Mouse (Mus musculus): ENCODE data around the gene Pip4p1. TPM values are rescaled to one million over a fixed set of nuclear protein-coding genes. Genes with fewer than 3 reads are reported as not detected.
A peak's percentile ranks its signal among the peaks of the same experiment; 100 is the strongest.
"Not testable (repeated sequence)": the region's sequence is repeated elsewhere in the genome, so short reads cannot be mapped to it uniquely, and the experiment has no call there.

The Pip4p1 gene
- polyA plus RNA-seq, 1 experiment = 82.0 TPM

DNA sequence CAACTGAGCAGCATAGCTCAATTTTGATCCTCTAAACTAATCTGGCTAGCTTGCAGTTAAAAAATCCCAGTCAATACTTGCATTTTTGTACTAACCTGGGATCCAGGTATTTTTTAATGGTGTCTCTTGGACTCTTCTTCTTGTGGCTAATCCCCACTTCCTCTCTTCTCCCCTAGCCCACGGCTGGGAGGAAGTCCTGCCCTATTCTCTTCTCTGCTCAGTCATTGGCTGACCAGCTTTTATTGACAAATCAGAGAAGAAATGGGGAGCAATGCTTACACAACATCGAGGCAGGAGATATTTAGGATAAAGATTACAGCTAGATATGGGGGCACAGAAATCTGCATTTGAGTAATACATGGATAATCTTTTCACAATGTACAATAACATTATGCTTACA is 8.3 kb upstream of the Pip4p1 start:
- TF ChIP-seq GATA1 (IDR thresholded peaks at IDR 0.05; ENCODE audit: borderline replicate concordance, low read length) (no peak), FLI1 (IDR thresholded peaks at IDR 0.05; ENCODE audit: low read length) (no peak)
- Histone ChIP-seq H3K4me1 (peaks cover 25% of the 10 kb centered on the region), H3K36me3 (replicated peaks; ENCODE audit: low read length) (no peaks in the 10 kb centered on the region), H3K4me3 (replicated peaks) (peak overlapping the region; percentile 77), H3K27me3 (replicated peaks) (no peaks in the 10 kb centered on the region), H3K9me3 (no peaks in the 10 kb centered on the region)

DNA sequence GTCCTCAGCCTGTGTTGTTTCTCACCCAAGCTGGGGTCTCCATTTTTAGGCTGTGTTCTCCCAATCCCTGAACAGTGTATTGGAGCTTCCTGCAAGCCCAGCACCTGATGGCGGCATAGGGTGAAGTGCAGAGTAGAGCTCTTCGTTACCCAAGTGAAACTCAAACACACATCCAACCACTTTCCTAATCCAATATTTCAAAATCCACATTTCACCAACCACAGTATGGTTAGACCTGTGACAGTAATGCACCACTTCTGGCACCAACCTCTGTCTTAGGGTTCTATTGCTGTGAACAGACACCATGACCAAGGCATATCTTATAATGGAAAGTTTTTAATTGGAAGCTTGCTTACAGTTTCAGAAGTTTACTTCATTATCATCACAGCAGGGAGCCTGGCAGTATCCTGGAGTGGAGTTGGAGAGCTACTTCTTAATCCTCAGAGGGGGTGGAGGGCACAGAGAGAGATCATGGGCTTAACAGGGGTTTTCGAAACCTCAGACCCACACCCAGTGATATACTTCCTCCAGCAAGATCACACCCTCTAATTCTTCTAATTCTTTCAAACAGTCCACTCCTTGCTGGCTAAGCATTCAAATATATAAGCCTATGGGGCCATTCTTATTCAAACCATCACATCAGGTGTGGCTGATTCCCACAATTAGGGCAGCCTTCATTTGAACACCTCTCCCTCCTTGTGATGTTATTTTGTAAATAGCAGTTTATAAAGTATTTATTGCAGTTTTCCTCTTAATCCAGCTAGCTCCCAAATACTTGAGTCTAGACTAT is 7.7 kb upstream of the Pip4p1 start:
- peaks cover 25% of the 10 kb centered on the region for H3K4me1 ChIP-seq
- H3K9me3 ChIP-seq = no peaks in the 10 kb centered on the region
- TF ChIP-seq FLI1 (IDR thresholded peaks at IDR 0.05; ENCODE audit: low read length) (no peak), GATA1 (IDR thresholded peaks at IDR 0.05; ENCODE audit: borderline replicate concordance, low read length) (no peak)
- no peaks in the 10 kb centered on the region for H3K36me3 ChIP-seq (replicated peaks; ENCODE audit: low read length)
- no peaks in the 10 kb centered on the region for H3K27me3 ChIP-seq (replicated peaks)
- H3K4me3 ChIP-seq (replicated peaks) = peak overlapping the region; percentile 77

DNA sequence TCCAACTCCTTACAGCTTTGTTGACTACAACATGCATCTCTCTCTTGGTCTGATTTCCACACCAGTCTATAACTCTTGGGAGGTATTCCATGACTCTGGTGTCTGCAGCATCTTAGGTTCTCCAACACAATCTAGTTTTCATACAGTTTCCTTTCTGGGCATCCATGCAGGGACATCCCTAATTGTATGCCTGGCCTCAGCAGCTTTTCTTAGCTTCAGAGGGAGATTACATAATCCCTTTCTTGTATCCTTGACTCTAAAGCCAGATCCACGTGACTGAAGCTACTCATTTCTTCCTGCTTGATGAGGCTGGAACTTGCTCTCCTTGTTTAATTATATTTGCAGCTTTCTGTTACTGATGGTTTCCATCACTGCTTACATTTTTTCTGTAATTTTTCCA is 6.0 kb upstream of the Pip4p1 start:
- Histone ChIP-seq H3K4me1 (peaks cover 34% of the 10 kb centered on the region), H3K27me3 (replicated peaks) (no peaks in the 10 kb centered on the region), H3K36me3 (replicated peaks; ENCODE audit: low read length) (no peaks in the 10 kb centered on the region), H3K4me3 (replicated peaks) (no peak overlapping the region), H3K9me3 (no peaks in the 10 kb centered on the region)
- TF ChIP-seq GATA1 (IDR thresholded peaks at IDR 0.05; ENCODE audit: borderline replicate concordance, low read length) (no peak), FLI1 (IDR thresholded peaks at IDR 0.05; ENCODE audit: low read length) (no peak)

DNA sequence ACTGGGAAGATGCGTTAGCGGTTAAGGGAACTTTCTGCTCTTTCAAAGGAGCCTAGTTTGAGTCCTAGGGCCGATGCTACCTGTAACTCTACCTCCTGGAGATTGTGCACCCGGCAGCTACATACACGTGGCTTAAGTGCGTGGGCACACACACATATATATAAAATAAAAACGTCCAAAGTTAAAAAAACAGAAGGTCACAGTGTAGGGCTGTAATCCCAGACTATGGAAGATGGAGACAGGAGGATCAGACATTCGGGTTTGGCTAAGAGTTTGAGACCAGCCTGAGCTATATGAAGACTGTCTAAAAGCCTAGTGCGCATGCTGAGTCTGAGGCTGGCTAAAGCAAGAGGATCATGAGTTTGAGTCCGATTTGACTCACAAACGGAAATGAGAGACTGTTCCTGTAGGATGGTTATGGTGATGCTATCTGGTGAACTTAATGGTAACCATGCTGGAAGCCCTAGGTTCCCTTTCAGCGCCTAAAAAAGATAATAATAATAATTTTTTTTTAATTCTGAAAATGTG is 901 bp upstream of the Pip4p1 start:
- Histone ChIP-seq H3K4me1 (peaks cover 46% of the 10 kb centered on the region), H3K36me3 (replicated peaks; ENCODE audit: low read length) (peaks cover 31% of the 10 kb centered on the region), H3K4me3 (replicated peaks) (peak overlapping the region; percentile 98), H3K9me3 (no peaks in the 10 kb centered on the region), H3K27me3 (replicated peaks) (no peaks in the 10 kb centered on the region)
- no peak for TF ChIP-seq GATA1 (IDR thresholded peaks at IDR 0.05; ENCODE audit: borderline replicate concordance, low read length)
- no peak for TF ChIP-seq FLI1 (IDR thresholded peaks at IDR 0.05; ENCODE audit: low read length)

DNA sequence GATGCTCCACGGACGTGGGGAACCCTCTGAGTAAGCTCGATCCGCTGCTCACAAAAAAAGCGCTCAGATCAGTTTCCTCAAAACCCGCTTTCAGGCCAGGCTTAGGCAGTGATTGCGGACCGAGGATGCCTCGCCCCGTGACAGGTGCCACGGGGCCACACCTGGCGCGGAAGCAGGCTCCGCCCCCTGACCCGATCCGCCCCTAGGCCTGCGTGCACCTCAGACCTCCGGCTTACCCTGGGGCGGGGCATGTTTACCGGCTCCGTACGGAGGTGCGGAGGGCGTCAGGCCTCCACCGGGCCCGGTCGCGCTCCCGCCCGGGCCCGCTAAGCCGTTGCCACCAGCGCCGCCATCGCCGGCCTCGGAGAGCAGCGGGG is 291 bp downstream of the Pip4p1 start:
- TF ChIP-seq GATA1 (IDR thresholded peaks at IDR 0.05; ENCODE audit: borderline replicate concordance, low read length) (no peak), FLI1 (IDR thresholded peaks at IDR 0.05; ENCODE audit: low read length) (no peak)
- peaks cover 58% of the 10 kb centered on the region for H3K4me1 ChIP-seq
- H3K4me3 ChIP-seq (replicated peaks) = peak overlapping the region; percentile 98
- H3K9me3 ChIP-seq = no peaks in the 10 kb centered on the region
- H3K36me3 ChIP-seq (replicated peaks; ENCODE audit: low read length) = peaks cover 39% of the 10 kb centered on the region
- H3K27me3 ChIP-seq (replicated peaks) = no peaks in the 10 kb centered on the region

DNA sequence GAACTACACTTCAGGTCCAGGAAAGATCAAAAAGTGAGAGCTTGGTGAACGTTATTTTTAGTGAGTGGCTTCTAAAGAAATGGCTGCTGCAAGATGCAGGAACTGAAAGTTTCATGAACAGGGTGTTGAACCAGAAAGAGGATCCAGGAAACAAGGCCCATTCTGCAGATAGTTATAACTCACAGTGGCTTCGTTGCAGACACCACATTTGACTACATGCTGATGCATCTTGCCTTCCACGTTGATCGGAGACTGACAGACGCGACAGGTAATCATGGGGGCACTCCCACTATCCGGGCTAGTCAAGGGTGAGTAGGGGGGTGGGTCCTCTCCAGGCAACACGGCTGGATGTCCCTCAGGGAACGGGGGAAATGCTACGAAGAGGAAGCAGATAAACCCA is 705 bp downstream of the Pip4p1 start:
- Histone ChIP-seq H3K27me3 (replicated peaks) (no peaks in the 10 kb centered on the region), H3K36me3 (replicated peaks; ENCODE audit: low read length) (peaks cover 39% of the 10 kb centered on the region), H3K4me1 (peaks cover 59% of the 10 kb centered on the region), H3K4me3 (replicated peaks) (peak overlapping the region; percentile 98), H3K9me3 (no peaks in the 10 kb centered on the region)
- no peak for TF ChIP-seq FLI1 (IDR thresholded peaks at IDR 0.05; ENCODE audit: low read length)
- no peak for TF ChIP-seq GATA1 (IDR thresholded peaks at IDR 0.05; ENCODE audit: borderline replicate concordance, low read length)

DNA sequence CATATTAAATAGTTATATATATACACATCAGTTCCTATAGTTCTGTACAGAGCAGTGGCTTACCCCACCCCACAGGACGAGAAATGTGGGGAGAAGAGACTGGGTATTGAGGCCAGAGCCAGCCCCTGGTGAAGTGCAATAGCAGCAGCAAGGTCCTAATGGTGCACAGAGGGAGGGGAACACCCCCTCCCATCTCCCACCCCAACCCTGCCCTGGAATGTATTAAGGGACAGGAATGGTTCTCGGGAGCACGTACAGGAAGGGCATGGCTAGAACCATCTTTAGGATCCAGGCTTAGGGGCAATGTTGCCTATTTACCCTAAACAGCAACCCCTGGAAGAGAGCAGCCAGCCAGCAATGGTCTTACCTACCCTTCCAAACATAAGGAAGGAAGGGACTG is 3.3 kb downstream of the Pip4p1 start:
- Histone ChIP-seq H3K9me3 (no peaks in the 10 kb centered on the region), H3K27me3 (replicated peaks) (no peaks in the 10 kb centered on the region), H3K4me3 (replicated peaks) (no peak overlapping the region), H3K4me1 (peaks cover 63% of the 10 kb centered on the region), H3K36me3 (replicated peaks; ENCODE audit: low read length) (peaks cover 39% of the 10 kb centered on the region)
- TF ChIP-seq FLI1 (IDR thresholded peaks at IDR 0.05; ENCODE audit: low read length) (no peak), GATA1 (IDR thresholded peaks at IDR 0.05; ENCODE audit: borderline replicate concordance, low read length) (no peak)

DNA sequence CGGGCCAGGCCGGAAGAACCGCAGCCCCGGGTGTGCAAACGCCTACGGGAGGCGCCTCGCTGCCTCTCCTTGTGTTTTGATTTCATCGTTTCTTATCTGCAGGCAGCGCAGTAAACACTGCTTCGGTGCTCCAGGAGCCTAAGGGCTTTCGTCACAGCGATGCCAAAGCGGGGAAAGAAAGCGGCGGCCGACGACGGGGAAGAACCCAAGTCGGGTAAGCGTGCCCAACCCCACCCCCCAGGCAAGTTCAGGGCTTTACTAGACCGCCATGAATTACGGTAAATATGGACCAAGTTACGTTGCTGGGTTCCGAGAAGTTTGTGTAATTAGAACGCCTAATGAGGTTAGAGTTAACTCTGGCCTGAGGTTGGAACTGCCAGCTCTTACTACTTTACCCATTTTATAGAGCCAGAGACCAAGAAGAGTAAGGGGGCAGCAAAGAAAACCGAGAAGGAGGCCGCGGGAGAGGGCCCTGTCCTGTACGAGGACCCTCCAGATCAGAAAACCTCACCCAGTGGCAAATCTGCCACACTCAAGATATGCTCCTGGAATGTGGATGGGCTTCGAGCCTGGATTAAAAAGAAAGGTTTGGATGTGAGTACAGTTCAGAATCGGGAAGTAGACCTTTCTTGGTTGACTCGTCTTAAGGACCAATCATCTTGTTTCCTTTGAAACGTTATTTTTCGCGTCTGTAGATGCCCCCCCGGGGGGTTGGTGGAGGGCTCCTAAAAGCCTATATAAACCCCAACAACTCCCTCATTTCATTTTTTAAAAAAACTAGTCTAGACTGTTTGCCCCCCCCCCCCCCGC is 5.3 kb downstream of the Pip4p1 start:
- Histone ChIP-seq H3K27me3 (replicated peaks) (no peaks in the 10 kb centered on the region), H3K36me3 (replicated peaks; ENCODE audit: low read length) (peaks cover 44% of the 10 kb centered on the region), H3K4me3 (replicated peaks) (peak overlapping the region; percentile 90), H3K9me3 (no peaks in the 10 kb centered on the region), H3K4me1 (peaks cover 51% of the 10 kb centered on the region)
- no peak for TF ChIP-seq FLI1 (IDR thresholded peaks at IDR 0.05; ENCODE audit: low read length)
- no peak for TF ChIP-seq GATA1 (IDR thresholded peaks at IDR 0.05; ENCODE audit: borderline replicate concordance, low read length)

DNA sequence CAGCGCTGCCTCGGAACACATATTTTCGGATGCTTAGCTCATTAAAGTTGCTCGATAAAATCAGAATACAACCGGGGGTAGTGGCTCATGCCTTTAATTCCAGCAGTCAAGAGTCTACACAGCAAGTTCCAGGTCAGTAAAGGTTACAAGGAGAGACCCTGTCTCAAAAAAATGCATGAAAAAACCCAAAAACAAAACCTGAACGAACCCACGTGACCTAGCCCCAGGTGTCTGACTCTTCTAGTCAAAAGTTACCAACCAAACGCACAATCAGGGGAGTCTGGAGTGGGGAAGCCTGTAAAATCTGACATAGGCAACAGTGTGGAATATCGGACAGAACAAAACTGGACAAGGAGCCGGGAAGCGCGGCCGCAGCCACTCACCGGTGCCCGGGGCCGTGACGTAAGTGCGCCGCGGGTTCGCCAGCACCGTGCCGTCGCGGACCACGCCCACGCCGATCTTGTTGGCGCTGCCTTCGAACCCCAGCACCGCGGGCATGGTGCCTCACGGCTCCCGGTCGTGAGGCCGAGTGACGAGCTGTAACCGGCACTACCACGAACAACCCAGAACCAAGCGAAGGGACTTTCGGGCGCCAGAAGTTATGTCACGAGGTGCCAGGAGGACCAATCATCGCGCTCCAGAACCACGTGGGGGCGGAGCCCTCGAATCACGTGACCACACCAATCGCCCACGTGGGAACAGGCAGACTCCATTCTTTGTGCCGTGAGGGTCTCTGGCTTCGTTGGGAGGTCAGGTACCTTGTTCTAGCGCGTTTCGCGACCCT is 6.2 kb downstream of the Pip4p1 start, which contains the start of the genes Osgep and Apex1:
Gene Osgep (minus strand): TSS at position 613 of the 784 bp plus-strand sequence.
Gene Apex1 (plus strand): TSS at position 688 of the 784 bp plus-strand sequence.
- peak within 1 kb of the TSS; percentile 90 for H3K4me3 ChIP-seq (replicated peaks)
- no peaks in the 10 kb centered on the region for H3K9me3 ChIP-seq
- no peak for TF ChIP-seq FLI1 (IDR thresholded peaks at IDR 0.05; ENCODE audit: low read length)
- TF ChIP-seq GATA1 (IDR thresholded peaks at IDR 0.05; ENCODE audit: borderline replicate concordance, low read length) = no peak

DNA sequence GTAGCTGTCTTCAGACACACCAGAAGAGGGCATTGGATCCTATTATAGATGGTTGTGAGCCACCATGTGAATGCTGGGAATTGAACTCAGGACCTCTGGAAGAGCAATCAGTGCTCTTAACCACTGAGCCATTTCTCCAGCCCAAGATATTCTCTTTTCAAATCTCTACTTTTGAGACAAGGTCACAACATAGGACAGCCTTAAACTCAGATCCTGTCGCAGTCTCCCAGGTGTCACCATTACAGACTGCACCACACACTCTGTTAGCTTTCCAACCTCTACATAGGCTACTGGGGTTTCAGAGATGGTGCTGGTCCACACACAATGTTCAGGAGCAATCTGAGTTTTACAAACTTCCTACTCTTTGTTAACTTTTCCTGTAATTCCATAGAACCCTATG is 7.2 kb downstream of the Pip4p1 start:
- Histone ChIP-seq H3K36me3 (replicated peaks; ENCODE audit: low read length) (peaks cover 42% of the 10 kb centered on the region), H3K4me3 (replicated peaks) (peak overlapping the region; percentile 90), H3K4me1 (peaks cover 33% of the 10 kb centered on the region)
- not testable (repeated sequence) for H3K9me3 ChIP-seq; H3K27me3 ChIP-seq (replicated peaks)

More for the DNA sequence above, 6.2 kb downstream of the Pip4p1 start, which contains the start of the genes Osgep and Apex1:
- peaks cover 43% of the 10 kb centered on the region for H3K4me1 ChIP-seq
- no peaks in the 10 kb centered on the region for H3K27me3 ChIP-seq (replicated peaks)
- peaks cover 48% of the 10 kb centered on the region for H3K36me3 ChIP-seq (replicated peaks; ENCODE audit: low read length)
